Mouse (Mus musculus) heart, embryonic 13.5 days (tissue): ENCODE data around the gene Olfr1087. TPM values are rescaled to one million over a fixed set of nuclear protein-coding genes. Genes with fewer than 3 reads are reported as not detected.
"Not testable (repeated sequence)": the region's sequence is repeated elsewhere in the genome, so short reads cannot be mapped to it uniquely, and the experiment has no call there.

Experiments
- ATAC-seq: fragments of 200-750 bp; cut with Nextera tagmentation; 2 replicates; pipeline ENCODE4 v1.8.0; 2017; ENCODE audit warnings: moderate TSS enrichment; ENCODE audit not compliant: insufficient number of reproducible peaks, low FRiP score, low TSS enrichment; ENCODE audit errors: extremely low read depth
- H3K27ac ChIP-seq: fragments of 300-500 bp; sonication (generic); replicated peaks from 2 replicates; pipeline ENCODE4 v1.5.1; 2015; ENCODE audit warnings: moderate library complexity, mild to moderate bottlenecking, inconsistent platforms
- H3K27me3 ChIP-seq: fragments of 300-500 bp; sonication (generic); replicated peaks from 2 replicates; pipeline ENCODE4 v1.6.1; 2015; ENCODE audit warnings: mild to moderate bottlenecking, inconsistent platforms
- H3K36me3 ChIP-seq: fragments of 300-500 bp; sonication (generic); 2 replicates; pipeline ENCODE4 v1.6.1; 2015; ENCODE audit warnings: mild to moderate bottlenecking, inconsistent platforms
- H3K4me1 ChIP-seq: fragments of 300-500 bp; sonication (generic); 2 replicates; pipeline ENCODE4 v1.6.1; 2015; ENCODE audit warnings: inconsistent platforms
- H3K4me2 ChIP-seq: fragments of 300-500 bp; sonication (generic); 2 replicates; pipeline ENCODE4 v1.6.1; 2015; ENCODE audit warnings: inconsistent platforms, mild to moderate bottlenecking, moderate library complexity
- H3K4me3 ChIP-seq: fragments of 300-500 bp; sonication (generic); 2 replicates; pipeline ENCODE4 v1.5.1; 2015; ENCODE audit warnings: moderate library complexity, mild to moderate bottlenecking, inconsistent platforms
- H3K9ac ChIP-seq: fragments of 300-500 bp; sonication (generic); 2 replicates; pipeline ENCODE4 v1.6.1; 2015; ENCODE audit warnings: inconsistent platforms, mild to moderate bottlenecking, moderate library complexity
- H3K9me3 ChIP-seq: fragments of 300-500 bp; sonication (generic); 2 replicates; pipeline ENCODE4 v1.6.1; 2016; ENCODE audit warnings: inconsistent platforms
- WGBS: fragments of 180-500 bp; shearing (Covaris S2); methylation state at CpG from one replicate; pipeline ENCODE4 v1.1.7; 2015; ENCODE audit warnings: mixed read lengths; 5-methylcytosine and 5-hydroxymethylcytosine counted together
- polyA plus RNA-seq: library from polyadenylated mRNA; unstranded; fragments of >200 nt; fragmentation: Nextera tagmentation; extraction: Ambion mirVana; gene quantifications from 2 replicates; pipeline ENCODE4 v1.2.1, GENCODE M21; 2015

Olfr1087 gene
- not detected in 2 replicates for polyA plus RNA-seq

DNA sequence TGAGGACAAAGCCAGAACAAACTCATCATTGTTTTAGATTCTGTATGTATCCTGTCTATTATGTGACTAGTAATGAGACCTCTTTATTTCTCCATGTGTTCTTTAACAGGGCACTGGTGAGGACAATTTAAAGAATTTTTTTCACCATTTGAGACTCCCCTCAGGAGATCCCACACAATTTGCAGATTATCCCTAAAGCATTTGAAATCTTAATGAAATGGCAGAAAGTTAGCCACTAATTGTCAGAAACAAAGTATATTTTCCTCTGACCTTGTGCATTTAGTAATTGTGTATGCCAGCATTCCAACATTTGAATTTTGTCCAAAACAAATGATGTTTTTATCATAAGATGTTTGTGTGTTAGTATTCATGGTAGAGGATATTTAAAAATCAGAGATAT lies at the start of gene Olfr1087:
TSS of gene Olfr1087 (minus strand) at position 101 of the 400 bp plus-strand sequence.
- no peak within 1 kb of the TSS for H3K27ac ChIP-seq
- H3K9me3 ChIP-seq = no peaks in the 10 kb centered on the region
- no peak within 1 kb of the TSS for H3K4me2 ChIP-seq
- ATAC-seq = no peak
- H3K4me3 ChIP-seq = no peak within 1 kb of the TSS
- no peaks in the 10 kb centered on the region for H3K27me3 ChIP-seq
- no peaks in the 10 kb centered on the region for H3K4me1 ChIP-seq
- H3K36me3 ChIP-seq = no peaks in the 10 kb centered on the region
- H3K9ac ChIP-seq = no peak within 1 kb of the TSS

DNA sequence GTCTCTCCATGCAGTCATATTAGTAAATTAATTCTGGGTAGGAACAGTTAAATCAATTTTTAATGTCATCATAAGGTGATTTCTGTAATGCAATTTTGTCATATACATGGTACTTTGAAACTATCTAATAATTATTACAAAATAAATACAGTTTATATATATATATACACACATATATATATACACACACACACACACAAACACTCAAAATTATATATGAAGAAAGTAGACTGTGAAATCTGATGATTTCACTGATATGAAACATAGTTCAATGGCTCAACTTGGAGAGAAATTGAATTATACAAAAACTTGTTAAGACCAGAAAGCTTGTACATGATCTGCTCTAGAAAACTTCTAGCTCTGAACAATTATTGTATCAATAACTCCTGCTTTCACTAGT lies 35.4 kb upstream of the Olfr1087 start, which contains the start of gene Olfr1089:
TSS of gene Olfr1089 (minus strand) at position 101 of the 400 bp plus-strand sequence.
- Histone ChIP-seq H3K36me3 (no peaks in the 10 kb centered on the region), H3K4me3 (no peak within 1 kb of the TSS), H3K27ac (no peak within 1 kb of the TSS), H3K9ac (no peak within 1 kb of the TSS), H3K4me1 (no peaks in the 10 kb centered on the region), H3K9me3 (no peaks in the 10 kb centered on the region), H3K27me3 (no peaks in the 10 kb centered on the region), H3K4me2 (no peak within 1 kb of the TSS)
- no peak for ATAC-seq

DNA sequence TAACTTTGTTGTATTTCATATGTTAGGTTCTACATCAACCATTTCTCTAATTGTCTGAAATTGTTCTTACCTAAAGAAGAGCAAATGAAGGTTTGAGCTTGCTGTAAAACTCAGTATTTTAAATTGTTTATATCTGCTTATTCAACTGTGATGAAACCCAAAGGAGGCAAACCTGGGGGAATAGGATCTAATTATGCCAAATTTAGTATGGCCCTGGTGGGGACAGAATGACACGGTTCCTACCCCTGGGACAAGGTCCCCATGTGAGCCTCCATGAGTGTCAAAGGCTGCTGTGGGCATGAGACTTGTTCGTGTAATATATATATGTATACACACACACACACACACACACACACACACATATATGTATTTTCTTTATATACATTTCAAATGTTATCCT lies 18.2 kb downstream of the Olfr1087 start, which contains the start of gene Olfr1086:
TSS of gene Olfr1086 (minus strand) at position 101 of the 400 bp plus-strand sequence.
- no peak within 1 kb of the TSS for H3K4me2 ChIP-seq
- H3K36me3 ChIP-seq = no peaks in the 10 kb centered on the region
- no peak for ATAC-seq
- no peaks in the 10 kb centered on the region for H3K4me1 ChIP-seq
- 63% methylated on average over 2 of the region's 2 CpGs for WGBS
- H3K4me3 ChIP-seq = no peak within 1 kb of the TSS
- H3K27me3 ChIP-seq = no peaks in the 10 kb centered on the region
- no peak within 1 kb of the TSS for H3K9ac ChIP-seq
- H3K27ac ChIP-seq = no peak within 1 kb of the TSS
- H3K9me3 ChIP-seq = no peaks in the 10 kb centered on the region

DNA sequence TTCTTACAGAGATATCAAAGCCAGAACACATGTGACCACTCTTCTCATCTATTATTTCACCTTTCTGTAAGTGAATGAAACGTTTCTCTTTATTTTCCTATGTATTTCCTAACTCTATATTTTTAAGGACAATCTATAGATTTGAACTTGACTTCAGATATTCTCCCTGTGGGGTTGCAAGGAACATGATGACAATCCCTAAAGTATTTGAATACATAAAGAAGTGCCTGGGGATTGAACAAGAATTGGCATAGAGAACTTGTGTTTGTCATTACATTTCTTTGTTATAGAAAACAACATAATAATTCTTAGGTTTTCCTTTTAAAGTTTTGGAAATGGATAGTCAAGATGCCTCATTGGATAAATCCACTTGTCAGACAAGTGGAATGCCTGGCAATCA lies 36.3 kb downstream of the Olfr1087 start, which contains the start of gene Olfr1085:
TSS of gene Olfr1085 (minus strand) at position 101 of the 400 bp plus-strand sequence.
- Histone ChIP-seq H3K4me2 (no peak within 1 kb of the TSS), H3K36me3 (no peaks in the 10 kb centered on the region), H3K9me3 (no peaks in the 10 kb centered on the region), H3K9ac (no peak within 1 kb of the TSS), H3K4me1 (no peaks in the 10 kb centered on the region), H3K27ac (no peak within 1 kb of the TSS), H3K4me3 (no peak within 1 kb of the TSS), H3K27me3 (no peaks in the 10 kb centered on the region)
- ATAC-seq = no peak
- 19% methylated on average over 1 of the region's 1 CpGs for WGBS

DNA sequence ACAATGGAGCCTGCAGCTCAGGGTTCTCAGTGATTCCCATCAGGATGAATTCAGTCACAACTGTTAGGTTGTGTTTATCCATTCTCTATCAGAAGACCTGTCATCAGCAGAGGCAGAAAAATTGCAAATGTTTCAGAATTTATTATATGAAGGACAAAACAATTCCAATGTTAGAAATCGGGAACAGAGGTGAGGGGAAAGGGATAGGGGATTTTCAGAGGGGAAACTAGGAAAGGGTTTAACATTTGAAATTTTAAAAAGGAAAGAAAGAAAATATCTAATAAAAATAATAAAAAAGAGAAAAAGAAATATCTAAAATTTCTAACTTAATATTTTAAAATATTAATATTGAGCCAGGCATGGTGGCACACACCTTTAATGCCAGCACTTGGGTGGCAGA lies 58.6 kb downstream of the Olfr1087 start, which contains the start of gene Olfr1084:
TSS of gene Olfr1084 (minus strand) at position 101 of the 400 bp plus-strand sequence.
- H3K27me3 ChIP-seq, H3K9ac ChIP-seq, H3K4me2 ChIP-seq, H3K9me3 ChIP-seq, H3K4me3 ChIP-seq, H3K4me1 ChIP-seq, H3K36me3 ChIP-seq, ATAC-seq, H3K27ac ChIP-seq: not testable (repeated sequence)
- 68% methylated on average over 1 of the region's 1 CpGs for WGBS

Other genes with a start within 250 kb of the Olfr1087 start
- gene Olfr1065, start 247.8 kb downstream of the Olfr1087 start, polyA plus RNA-seq = not detected in 2 replicates
- gene Olfr1066, start 242.1 kb downstream of the Olfr1087 start, polyA plus RNA-seq = not detected in 2 replicates
- gene Olfr228, start 211.0 kb downstream of the Olfr1087 start, polyA plus RNA-seq = not detected in 2 replicates
- gene Olfr1076, start 189.9 kb downstream of the Olfr1087 start, polyA plus RNA-seq = not detected in 2 replicates
- not detected in 2 replicates for gene Olfr1079, start 155.9 kb downstream of the Olfr1087 start, polyA plus RNA-seq
- gene Olfr1080, start 140.2 kb downstream of the Olfr1087 start, polyA plus RNA-seq = not detected in 2 replicates
- not detected in 2 replicates for gene Olfr1082, start 99.4 kb downstream of the Olfr1087 start, polyA plus RNA-seq
- not detected in 2 replicates for gene Olfr1084, start 58.7 kb downstream of the Olfr1087 start, polyA plus RNA-seq
- not detected in 2 replicates for gene Olfr1085, start 36.4 kb downstream of the Olfr1087 start, polyA plus RNA-seq
- not detected in 2 replicates for gene Olfr1086, start 18.3 kb downstream of the Olfr1087 start, polyA plus RNA-seq
- gene Olfr1089, start 35.3 kb upstream of the Olfr1087 start, polyA plus RNA-seq = not detected in 2 replicates
- gene Olfr1090, start 60.6 kb upstream of the Olfr1087 start, polyA plus RNA-seq = not detected in 2 replicates
- gene Olfr1093, start 84.1 kb upstream of the Olfr1087 start, polyA plus RNA-seq = not detected in 2 replicates
- gene Olfr141, start 111.6 kb upstream of the Olfr1087 start, polyA plus RNA-seq = not detected in 2 replicates
- gene Olfr1094, start 126.3 kb upstream of the Olfr1087 start, polyA plus RNA-seq = not detected in 2 replicates
- not detected in 2 replicates for gene Olfr1095, start 153.3 kb upstream of the Olfr1087 start, polyA plus RNA-seq
- gene Gm13723, start 176.4 kb upstream of the Olfr1087 start, polyA plus RNA-seq = not detected in 2 replicates
- not detected in 2 replicates for gene Olfr1097, start 193.8 kb upstream of the Olfr1087 start, polyA plus RNA-seq
- not detected in 2 replicates for gene Olfr1098, start 226.2 kb upstream of the Olfr1087 start, polyA plus RNA-seq